Mouse (Mus musculus) gastrocnemius, postnatal 14 days (tissue): ENCODE data around the gene Srpk2. TPM values are rescaled to one million over a fixed set of nuclear protein-coding genes. Genes with fewer than 3 reads are reported as not detected.
"Not testable (repeated sequence)": the region's sequence is repeated elsewhere in the genome, so short reads cannot be mapped to it uniquely, and the experiment has no call there.

ENCODE experiments used
- DNase-seq: peaks from one replicate; pipeline ENCODE4 v3.0.0; 2021; ENCODE audit warnings: mixed read lengths
- intact Hi-C: fragments of 180-260 bp; cut with DNase I; formaldehyde crosslinking; loops from one replicate; pipeline ENCODE4 v1.15.1; 2025; ENCODE audit warnings: low total_unique reads
- total RNA-seq, 2 experiments: library from RNA; stranded (reverse); gene quantifications; 2 replicates each; pipeline ENCODE4 v1.2.3; 2021

Srpk2 gene
- total RNA-seq, 2 experiments from 2014 or later: 23.8 to 31.2 TPM

DNA sequence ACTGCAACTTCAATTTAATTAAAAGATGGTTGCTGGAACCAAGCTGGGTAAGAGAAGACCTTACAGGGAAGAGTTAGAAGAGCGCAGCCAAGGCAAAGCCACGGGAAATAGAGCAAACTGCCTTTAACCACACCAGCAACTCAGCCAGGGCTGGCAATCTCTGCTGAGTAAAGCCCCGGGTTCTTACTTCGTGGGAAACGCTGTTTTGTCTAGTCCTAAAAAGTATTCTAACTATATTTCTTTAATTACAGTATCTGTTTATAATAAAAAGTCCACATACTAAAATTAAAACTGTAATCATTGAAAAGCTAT is 67.4 kb downstream of the Srpk2 start:
- DNase-seq: peak; percentile 5

DNA sequence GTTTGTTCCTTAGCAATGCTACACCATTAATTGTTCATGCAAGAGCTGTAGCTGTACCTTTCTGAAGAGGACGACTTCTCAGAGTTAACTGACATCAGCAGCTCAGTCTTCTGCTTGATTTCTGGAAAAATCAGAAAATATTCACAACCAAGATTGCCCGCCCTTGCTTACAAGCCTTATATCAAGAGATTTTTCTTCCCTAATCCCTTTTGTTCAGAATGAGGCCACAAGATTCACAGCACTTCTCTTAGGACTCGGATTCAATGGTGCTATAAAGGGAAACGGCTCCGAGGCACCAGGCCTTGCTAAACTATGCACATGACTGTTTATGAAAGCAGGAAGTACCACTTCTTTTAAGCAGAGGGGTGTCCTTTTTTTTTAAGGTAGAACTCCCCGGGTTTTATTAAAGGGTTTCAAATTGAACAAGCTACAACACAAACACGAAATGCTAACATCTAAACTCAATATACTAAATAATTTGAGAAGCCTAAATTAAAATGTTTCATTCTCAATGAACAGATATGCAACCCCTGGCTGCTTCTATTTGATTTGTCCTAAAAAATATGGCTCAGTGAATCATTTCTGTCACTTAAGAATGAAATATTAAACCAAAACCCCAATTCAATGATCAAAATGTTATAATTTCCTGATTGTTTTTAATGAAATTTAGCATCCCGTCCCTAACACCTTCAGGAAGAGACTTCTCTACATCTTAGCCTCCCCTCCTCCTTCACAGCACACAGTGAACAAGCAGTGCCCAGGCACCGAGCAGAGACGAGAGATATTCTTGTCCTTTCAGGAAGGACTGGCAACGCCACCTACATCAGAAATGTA is 67.9 kb downstream of the Srpk2 start:
- peak; percentile 21 for DNase-seq
- intact Hi-C loops: no loop called here

More for the DNA sequence above, 67.4 kb downstream of the Srpk2 start:
- intact Hi-C loops: no loop called here

DNA sequence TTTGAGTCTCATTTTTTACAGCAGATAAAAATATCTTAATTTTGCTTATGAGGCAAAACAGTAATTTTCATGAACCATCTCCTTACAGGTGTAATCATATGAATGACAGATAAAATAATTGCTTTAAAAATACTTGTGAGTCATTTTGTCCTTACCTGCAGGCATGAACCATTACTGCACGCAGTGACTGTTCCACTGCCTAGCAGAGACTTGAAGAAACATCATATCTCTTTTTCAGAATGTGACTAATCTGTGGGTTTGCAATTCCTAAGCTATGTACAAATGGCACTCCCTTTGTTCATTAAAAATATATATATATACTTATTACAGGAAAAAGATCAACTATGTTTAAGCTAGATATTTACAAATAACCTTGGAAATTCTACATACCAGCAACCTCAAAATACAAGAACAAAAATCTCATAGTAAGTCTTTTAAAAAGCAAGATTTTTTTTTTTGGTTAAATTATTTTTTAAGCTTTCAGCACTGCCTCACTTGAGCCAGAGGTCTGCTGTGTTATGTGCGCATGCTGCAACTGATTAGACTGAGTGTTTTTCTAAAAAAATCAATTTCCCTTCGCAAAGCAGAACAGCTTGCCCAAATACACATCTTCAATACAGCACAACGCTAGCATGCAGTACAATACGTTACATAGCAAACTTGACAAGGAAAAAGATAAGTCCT is 68.7 kb downstream of the Srpk2 start:
- intact Hi-C loops: no loop called here
- no peak for DNase-seq

DNA sequence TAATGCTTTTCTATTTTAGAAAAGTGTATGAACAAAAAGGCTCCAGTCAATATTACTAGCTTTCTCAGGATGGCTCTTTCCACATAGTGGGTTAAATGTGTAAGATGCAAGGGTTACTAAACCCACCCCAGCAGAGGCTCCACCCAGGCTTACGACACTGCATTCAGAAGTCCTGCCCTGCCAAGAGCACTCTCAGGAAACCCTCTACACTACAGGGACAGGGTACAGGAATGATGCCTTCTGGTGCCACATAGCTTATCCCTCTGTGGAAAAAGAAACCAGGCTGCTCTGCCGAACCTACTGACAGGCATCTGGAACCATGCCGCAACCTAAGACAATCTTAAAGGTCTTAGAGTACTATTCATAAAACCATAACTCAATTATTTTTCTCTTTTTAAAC is 71.6 kb downstream of the Srpk2 start:
- no peak for DNase-seq

DNA sequence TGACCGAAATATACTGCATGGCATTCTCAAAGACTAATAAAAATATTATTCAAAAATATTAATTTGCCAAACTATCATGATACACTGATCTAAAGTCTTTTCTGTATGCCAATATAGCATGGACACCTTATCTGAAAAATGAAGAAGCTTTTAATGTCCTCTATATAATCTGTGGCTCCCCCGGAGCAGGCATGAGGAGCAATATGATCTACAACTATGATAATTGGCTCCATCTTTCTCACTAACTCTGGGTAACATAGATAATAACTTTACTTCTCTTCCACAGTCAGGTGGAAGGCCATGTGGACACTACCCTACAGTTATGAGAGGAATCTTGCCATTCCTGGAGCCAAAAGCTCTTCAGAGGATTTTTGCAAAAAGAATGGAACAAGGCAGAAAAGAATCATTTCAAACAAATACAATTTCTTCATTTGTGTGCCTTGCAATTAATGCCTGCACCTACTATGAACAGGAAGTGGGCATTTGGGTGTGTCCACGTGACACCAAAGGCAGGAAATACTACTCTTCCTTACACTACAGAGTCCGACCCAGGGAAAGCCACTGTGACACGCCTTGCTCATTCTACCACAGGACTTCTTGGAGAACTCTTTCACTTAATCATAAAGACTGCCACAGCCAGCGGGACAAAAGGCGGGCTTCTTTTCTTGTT is 80.2 kb downstream of the Srpk2 start:
- DNase-seq: no peak
- intact Hi-C loops: no loop called here

More for the DNA sequence above, 71.6 kb downstream of the Srpk2 start:
- intact Hi-C loops: no loop called here

DNA sequence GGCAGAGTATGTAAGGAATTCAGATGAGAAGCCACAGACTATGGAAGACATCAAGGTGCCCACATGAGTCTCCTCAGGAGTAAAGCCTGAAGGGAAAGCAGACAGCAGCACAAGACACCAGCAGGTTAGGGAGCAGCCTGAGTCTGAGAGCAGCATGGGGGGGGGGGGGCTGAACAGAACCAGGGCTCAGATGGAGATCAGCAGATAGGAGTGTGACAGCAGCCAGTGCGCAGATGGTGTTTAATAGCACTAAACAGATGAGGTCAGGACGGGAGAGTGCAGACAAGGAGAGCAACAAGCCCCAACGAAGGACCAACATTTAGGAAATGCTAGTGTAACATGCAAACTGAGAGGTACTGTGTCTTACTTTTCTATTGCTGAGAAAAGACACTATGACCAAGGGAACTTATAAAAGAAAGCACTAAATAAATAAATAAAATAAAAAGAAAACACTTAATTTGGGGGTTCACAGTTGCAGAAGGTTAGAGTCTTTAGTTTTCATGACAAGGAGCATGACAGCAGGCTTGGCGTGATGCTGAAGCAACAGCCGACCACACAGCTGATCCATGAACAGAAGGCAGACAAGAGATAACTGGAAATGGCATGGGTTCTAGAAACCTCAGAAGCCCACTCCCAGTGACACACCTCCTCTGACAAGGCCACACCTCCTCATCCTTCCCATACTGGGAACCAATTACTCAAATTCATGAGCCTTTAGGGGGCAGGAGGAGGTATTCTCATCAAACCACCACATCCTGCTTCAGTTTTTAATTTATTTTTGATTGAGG is 84.5 kb downstream of the Srpk2 start:
- no peak for DNase-seq
- intact Hi-C loops: no loop called here

DNA sequence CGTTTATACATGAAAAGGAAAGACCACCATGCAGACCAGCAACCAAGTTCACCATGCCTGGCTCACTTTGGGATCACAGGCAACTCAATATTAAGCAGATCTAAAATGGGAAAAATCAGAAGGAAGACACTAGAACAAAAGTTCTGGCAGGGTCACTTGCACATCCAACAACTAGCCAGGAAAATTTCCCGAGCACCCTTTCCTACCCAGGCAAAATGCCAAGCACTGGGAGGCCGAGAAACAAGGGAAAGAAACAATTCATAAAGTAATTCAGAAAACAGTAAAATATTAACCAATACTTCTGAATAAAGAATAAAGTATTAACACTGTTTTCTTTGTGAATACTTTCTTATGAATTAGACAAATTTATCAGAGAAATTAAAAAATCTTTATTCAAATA is 85.2 kb downstream of the Srpk2 start:
- intact Hi-C loops: no loop called here
- no peak for DNase-seq

DNA sequence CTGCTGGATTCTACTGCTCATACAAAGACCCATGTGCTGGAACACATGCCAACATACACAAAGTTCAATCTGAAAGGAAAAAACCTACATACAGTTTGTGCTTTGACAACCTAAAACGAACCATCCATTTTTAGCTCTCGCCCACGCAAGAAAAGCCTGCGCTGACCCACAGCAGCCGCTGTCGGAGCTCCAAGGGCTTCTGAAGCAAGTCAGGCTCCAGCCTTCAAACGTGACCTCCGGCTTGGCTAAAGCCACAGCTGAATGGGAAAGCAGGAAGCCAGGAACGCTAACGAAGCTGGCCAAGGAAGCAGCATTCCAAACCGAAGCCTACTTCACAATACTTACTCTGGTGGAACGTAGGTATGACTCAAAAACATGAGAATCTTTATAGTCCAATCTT is 85.9 kb downstream of the Srpk2 start:
- DNase-seq: peak; percentile 53
- intact Hi-C loops: no loop called here

DNA sequence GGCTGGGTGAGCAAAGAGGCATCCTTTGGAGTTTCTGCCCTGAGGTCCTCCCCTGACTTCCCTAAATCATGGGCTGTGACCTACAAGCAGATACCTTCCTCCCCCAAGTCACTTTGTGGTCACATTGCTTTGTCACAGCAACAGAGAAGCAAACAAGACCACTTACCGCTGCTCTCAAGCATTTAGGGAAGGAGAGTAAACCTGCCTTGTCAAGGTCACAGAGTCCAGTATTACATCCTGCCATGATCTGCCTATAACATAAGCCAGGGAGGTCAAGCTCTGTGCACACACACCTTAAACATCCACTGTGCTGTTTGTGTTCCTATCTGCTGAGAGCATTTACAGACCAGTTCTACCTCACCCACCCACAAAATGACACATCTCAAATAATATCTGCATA is 86.4 kb downstream of the Srpk2 start:
- intact Hi-C loops: no loop called here
- no peak for DNase-seq

DNA sequence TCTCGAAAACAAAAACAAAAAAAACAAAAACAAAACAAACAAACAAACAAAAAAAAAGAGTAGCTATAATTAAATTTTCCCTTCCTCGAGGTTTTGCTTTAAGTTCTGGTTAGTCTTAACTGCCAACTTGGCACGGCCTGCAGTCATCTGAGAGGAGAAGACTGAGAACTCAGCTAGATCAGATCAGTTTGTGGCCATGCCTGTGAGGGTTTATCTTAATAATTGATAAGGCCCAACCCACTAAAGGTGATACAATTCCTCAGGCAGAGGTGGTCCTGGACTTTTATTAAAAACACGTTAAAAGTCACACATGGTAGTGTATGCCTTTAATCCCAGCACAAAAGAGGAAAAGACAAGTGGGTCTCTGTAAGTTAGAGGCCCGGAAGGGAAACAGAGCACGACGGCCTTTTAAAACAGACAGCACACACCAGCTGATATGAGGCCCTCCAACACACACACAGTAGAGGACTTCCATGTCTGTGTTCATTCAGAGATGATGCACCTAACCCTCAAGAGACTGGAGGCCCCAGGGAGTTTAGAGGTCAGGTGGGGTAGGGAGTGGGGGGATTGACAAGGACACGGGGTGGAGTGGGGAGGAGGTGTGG is 87.1 kb downstream of the Srpk2 start:
- DNase-seq: no peak

DNA sequence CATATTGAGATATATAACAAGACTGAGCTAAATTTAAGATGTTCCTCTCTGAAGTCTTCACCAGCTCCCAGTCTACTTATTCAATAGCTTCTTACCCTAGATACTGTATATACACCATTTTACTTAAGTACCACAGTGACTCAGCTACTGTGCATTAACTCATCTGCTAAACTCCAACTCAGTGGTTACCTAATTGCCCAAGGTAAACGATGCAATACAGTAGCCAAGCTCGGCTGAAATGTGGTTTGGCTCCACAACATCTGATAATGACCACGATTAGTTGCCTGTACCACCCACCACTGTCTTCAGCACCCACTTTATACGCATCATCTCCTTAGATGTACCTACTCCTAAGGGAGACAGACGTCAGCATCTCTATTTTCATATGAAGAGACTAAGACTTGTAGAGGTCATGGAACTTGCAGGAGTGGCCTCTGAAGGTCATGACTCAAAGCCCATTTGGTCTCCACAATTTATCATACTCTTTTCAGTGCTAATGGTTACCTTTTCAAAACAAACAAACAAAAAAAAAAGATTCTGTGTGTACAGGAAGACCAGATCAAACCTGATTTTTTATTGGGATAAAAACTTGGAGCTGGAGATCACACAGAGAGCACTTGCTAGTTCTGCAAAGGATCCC is 88.0 kb downstream of the Srpk2 start:
- DNase-seq: no peak
- intact Hi-C loops: no loop called here

More for the DNA sequence above, 87.1 kb downstream of the Srpk2 start:
- intact Hi-C loops: no loop called here

DNA sequence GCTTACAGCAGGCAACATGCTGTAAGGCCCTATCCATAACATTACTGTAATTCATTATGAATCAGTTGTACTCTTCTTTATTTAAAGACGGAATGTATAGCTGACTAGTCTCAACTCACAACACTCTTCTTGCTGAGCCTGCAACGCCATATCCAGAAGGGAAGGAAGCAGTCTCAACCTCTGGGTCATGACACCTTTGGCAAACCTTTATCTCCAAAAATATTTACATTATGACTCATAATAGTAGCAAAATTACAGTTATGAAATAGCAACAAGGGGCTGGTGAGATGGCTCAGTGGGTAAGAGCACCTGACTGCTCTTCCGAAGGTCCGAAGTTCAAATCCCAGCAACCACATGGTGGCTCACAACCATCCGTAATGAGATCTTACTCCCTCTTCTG is 94.1 kb downstream of the Srpk2 start:
- DNase-seq, intact Hi-C loops: not testable (repeated sequence)

DNA sequence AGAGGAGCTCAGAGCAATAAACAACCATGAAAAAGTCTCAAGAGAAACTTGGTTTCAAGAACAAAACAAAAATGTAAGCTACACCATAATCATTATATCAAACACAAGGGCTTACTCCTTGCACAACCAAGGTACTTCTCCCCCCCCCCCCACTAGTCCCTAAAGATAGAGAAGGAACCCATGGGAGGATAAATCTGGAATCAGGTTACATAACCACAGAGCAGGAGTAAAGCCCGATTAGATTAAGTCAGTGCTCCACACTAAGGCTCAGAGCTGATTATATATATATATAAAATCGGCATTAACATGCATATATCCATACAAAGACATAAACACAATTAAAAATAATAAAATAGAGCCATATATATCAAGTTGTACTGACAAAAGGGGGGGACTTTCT is 96.8 kb downstream of the Srpk2 start:
- intact Hi-C loops: no loop called here

DNA sequence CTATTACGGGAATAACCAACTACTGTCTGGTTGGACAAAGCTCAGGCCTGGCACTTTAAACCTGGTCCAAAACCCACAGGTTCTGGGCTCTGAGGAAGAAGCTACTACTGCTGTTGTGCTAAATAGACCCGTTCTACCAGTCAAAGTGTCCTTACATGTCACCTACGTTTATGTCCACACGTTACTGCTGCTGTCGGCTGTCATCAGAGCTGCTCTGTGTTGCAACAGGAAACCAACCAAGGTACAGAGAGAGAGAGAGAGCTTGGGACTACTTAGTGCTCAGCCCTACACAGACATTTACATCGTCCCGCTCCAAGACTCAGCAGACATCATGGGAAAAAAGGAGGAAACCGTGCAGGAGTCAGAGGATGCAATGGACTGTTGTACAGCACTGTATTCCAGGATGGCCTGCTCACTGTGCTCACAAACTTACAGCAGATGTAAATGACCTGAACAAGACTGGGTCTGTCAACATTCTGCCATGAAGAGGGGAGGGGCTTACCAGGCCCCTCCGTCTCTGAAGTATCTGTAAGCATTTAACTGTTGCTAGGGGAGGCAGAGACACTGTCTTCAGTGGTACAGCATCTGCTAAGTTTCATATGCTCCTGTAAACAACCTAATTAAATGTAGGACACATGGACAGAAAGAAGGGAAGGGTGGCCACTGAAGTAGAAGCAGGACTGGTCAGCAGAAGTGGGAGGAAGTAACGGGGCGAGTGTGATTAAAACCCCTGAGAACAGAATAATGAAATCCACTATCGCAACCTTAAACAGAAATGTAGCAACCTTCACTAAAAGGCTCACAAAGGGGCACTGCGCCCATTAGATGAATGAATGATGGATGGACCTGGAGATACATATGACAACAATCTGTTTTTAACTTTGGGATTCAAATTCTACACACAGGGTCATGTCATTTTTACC is 97.6 kb downstream of the Srpk2 start:
- intact Hi-C loops: no loop called here
- no peak for DNase-seq

More for the DNA sequence above, 96.8 kb downstream of the Srpk2 start:
- DNase-seq: no peak

DNA sequence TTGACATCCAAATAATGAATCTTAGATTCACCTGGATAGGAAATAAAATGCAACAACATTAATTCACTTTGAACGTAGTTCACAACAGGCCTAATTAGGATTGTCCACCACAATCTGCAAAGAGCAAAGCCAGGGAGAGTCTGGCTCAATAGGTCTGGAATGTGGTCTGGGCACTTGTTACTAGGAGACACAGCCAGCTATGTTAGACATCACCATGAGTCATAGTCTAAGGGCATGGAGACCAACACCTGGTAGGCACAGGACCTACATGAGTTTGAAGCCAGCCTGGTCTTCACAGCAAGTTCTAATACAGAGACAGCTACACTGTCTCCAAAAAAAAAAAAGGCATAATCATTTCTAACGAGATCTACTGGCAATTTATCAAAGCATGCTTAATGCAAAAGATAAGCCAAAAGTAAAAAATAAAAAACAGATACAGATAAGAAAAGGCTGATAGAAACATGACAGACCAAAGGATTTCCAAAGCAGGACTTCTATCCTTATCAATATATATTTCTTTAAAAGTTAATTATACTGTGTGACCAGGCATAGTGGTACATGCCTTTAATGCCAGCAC is 102.8 kb downstream of the Srpk2 start:
- DNase-seq: no peak
- intact Hi-C loops: no loop called here

DNA sequence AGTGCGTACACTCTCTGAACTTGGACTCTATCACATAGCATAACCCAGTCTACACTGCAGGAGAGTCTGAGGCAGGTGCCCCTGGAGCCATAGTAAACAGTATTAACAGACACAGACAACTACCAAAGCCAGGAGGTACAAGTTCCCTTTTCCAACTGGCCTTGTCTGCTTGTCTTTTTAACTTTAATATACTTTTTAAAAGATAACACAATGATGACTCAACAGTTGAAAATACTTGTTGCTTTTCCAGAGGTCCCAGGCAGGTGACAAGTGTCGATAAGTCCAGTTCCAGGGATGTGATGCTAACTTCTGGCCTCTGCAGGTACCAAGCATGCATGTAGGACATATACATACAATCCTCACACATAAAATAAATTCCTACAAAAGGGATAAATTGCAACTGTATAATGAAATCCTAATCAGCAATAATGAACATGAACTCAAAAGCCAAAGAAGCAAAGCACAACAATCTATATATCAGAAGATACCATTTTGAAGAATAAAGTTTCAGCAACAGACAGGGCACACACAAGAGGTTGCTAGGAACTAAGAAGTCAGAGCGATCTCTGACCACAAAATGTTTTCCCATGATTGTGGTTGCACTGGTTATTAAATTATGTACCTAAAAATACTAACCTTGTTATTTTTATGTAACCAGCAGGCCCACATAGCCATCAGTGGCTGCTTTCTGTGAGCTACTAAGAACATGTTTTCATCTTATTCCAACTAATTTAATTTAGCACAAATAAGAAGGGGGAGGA is 105.1 kb downstream of the Srpk2 start:
- DNase-seq: no peak
- intact Hi-C loops: no loop called here
